Mouse (Mus musculus) large intestine, adult 2 months (tissue): ENCODE measurements at regions not wholly inside any gene's neighbourhood (a gene's known extent, or its start where the extent isn't known, plus 50 kb on each side); places are given as distances from the start of the nearest gene placed in this dataset.

Experiments used
- DNase-seq: peaks from one replicate; pipeline ENCODE4 v3.0.0-alpha.2; 2012; ENCODE audit warnings: low read depth, low spot score
- WGBS: fragments of 180-500 bp; shearing (Covaris S2); methylation state at CpG from one replicate; pipeline ENCODE4 v1.1.7; 2018; 5-methylcytosine and 5-hydroxymethylcytosine counted together

- 69% methylated on average over 6 of the region's 6 CpGs for WGBS
- DNase-seq, result no peak
These were observed 215.4 kb upstream of the Spred2 start for GRCm38 (mm10) chr11:19708821-19709220.

- no peak for DNase-seq
- 69% methylated on average over 8 of the region's 8 CpGs for WGBS
These were observed 214.8 kb upstream of the Spred2 start for GRCm38 (mm10) chr11:19709337-19709736.

DNA sequence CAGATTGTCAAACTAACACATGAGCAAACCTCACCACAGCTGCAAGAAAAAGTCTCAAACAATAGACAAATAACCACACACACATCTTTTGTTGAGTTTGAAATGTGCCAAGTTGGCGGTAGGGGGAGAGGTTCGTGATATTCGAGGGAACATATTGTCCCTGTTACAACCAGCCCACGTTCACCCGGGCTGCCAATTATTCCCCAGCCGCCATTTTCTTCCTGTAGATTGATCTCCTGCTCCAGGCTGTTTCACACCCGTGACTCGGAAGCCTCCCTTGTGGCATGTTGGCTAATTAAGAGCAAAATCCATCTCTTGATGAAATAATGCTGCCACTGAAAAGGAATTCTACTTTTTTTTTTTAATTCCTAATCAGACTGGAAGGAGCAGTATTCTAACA is 211.1 kb upstream of the Spred2 start:
- no peak for DNase-seq
- 88% methylated on average over 8 of the region's 8 CpGs for WGBS

- WGBS, result 84% methylated on average over 20 of the region's 20 CpGs
- no peak for DNase-seq
These were observed 210.6 kb upstream of the Spred2 start for GRCm38 (mm10) chr11:19713597-19713996.

DNA sequence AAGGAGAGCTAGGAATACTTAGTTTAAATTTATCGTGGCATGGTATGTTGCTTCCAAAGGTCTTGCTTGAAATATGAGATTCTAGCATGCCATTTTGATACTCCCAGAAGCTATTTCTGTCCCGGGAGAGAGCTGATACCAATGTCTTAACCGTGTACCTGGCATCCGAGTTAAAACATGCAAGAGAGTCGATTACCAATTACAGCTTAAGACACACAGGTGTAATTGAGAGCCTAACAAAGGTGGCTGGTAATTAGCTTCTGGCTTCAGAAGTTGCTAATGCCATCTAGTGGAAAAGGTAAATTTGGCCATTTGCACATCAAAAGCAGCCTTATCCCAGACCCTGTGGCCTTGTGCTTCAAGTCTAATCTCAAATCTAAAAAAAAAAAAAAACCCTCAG is 210.0 kb upstream of the Spred2 start:
- DNase-seq, result no peak
- WGBS, result 29% methylated on average over 5 of the region's 5 CpGs

- 23% methylated on average over 8 of the region's 8 CpGs for WGBS
- no peak for DNase-seq
These were observed 209.1 kb upstream of the Spred2 start for GRCm38 (mm10) chr11:19714888-19715595.

DNA sequence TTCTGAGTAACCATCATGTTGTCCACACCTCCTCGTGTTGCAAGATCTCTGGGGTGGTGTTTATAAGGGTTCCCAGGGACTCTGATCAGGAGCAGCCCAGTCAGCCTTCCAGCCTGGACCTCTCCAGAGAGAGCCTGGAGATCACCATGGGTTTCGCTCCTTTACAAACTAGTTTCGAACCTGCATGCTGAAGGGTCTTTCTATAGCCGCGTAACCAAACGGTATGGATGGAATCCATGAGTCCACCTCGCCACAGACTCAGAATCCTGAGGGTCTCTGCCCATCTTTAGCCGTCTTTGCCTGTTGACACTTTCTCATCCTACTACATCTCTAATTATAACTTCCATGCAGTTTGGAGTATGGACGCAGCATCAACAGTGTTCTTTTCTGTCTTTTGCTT is 206.0 kb upstream of the Spred2 start:
- DNase-seq, result no peak
- 89% methylated on average over 9 of the region's 9 CpGs for WGBS

- 89% methylated on average over 8 of the region's 8 CpGs for WGBS
- DNase-seq, result no peak
These were observed 195.1 kb upstream of the Spred2 start for GRCm38 (mm10) chr11:19729031-19729430.

DNA sequence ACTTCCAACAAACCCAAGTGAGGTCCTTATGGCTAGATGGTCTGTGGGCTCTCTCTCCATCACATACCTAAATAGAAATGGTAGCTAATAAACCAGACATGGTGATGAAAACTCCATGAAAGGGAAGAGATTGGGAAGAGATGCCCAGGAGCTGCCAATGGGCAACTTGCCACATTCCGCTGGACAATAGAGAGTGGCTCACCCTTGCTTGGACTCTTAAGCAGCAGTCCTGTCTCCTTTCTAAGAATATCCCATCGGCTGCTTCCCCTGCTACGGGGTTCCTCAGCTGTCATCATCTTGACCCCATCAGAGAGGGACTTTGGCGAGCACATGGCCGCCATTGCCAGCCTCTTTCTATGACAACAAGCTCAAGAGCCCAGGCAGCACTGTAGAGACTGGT is 193.4 kb upstream of the Spred2 start:
- no peak for DNase-seq
- 91% methylated on average over 5 of the region's 5 CpGs for WGBS

- WGBS, result 77% methylated on average over 7 of the region's 7 CpGs
- no peak for DNase-seq
These were observed 188.1 kb upstream of the Spred2 start for GRCm38 (mm10) chr11:19736076-19736475.

GRCm38 (mm10) chr11:19736926-19737325 is 187.2 kb upstream of the Spred2 start:
- no peak for DNase-seq
- WGBS, result 22% methylated on average over 7 of the region's 7 CpGs

GRCm38 (mm10) chr11:19737331-19737730 is 186.8 kb upstream of the Spred2 start:
- no peak for DNase-seq
- 12% methylated on average over 5 of the region's 5 CpGs for WGBS

DNA sequence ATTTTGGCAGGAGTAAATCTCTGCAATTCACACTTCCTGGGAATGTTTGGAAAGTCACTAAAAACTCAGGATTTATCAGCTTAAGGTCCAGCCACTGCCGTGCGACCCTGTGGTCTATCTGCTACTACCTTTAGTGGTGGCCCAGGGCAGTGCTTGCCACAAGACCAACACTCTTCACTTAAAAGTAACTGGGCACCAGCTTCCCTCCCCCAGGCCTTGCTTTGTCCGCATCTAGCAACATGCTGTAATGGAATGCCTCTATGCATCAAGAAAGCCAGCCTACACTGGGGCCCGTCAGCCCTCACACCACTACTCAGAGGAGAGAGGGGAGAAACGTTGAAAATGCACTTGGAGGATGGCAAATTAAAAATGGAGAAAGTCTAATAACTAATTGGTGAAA is 186.4 kb upstream of the Spred2 start:
- DNase-seq, result no peak
- WGBS, result 50% methylated on average over 5 of the region's 5 CpGs

- WGBS, result 66% methylated on average over 9 of the region's 9 CpGs
- no peak for DNase-seq
These were observed 184.5 kb upstream of the Spred2 start for GRCm38 (mm10) chr11:19739527-19740151.

DNA sequence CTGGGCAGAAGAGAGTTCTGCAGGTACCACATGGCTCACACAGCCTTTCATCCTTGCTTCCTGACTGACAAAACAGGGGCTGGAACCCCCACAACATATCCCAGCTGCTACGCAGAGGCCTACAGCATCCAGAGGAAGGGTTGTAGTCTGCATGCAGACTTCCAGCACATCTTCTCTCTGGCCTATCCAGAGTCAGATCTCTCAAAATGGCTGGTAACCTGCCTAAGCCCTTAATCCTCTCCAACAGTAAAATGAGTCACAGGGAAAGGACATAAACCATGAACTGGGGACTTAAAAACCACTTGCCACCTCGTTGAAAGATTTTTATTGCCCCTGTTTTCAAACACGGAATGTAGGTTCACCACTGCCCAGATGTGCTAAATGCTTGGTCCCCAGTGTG is 183.6 kb upstream of the Spred2 start:
- 43% methylated on average over 3 of the region's 3 CpGs for WGBS
- no peak for DNase-seq

DNA sequence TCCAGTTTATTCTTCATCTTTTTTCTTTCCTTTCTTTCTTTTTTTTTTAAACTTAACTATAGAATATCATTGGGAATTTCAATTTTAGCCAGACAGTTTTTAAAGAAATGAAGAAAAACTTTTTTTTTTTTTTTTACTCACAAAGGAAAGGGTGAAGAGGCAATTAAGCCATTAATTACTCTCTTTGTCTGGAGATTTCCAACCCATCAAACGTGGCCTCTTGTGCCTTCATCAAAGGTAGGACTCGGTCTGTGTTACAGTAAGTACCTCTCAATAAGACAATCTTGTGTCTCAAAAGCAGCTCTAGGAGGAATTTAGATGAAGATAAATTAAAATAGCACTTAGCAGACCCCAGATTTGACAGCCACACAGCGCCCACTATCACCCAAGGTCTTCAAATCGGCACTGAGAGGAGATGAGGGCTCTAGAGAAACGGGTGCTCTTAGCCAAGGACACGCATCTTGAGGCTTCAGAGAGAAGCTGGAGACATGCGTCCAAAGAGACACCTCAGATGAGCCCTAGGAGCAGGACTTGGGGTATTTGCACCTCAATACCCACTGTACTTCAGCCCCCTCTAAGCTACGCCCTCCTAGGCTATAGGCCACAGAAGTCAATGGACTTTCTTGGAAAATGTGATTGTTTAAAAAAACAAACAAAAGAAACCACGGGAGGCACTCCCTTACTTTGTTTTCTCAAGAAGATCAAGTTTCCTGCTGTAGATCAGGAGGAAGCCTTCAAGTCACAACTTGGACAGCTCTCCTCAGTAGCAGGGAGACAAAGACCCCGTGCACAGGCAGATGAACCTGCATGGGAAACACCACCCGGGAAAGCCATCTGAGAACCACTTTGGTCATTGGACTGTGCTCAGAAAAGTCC is 176.8 kb upstream of the Spred2 start:
- DNase-seq, result no peak
- WGBS, result 59% methylated on average over 11 of the region's 11 CpGs

GRCm38 (mm10) chr11:19747973-19748559 is 176.1 kb upstream of the Spred2 start:
- DNase-seq, result no peak
- 54% methylated on average over 14 of the region's 14 CpGs for WGBS

DNA sequence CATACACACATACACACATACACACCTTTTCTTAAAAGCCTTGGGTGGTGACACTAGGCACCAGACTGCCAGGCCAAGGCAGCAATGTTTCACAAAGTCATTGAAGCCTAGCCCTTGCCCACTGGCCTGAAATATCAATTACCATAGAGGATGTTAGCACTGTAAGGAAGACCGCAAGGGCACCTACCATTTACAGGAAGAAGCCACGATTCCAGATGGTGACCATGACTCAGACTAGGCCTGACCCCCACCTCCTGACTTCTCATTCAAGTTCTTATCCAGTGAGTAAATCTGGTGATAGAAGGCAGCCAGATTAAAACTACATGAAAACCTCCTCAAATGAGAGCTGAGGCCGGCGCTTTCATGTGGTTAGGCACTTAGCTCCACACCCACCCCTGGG is 165.3 kb upstream of the Spred2 start:
- WGBS, result 79% methylated on average over 4 of the region's 4 CpGs
- no peak for DNase-seq

DNA sequence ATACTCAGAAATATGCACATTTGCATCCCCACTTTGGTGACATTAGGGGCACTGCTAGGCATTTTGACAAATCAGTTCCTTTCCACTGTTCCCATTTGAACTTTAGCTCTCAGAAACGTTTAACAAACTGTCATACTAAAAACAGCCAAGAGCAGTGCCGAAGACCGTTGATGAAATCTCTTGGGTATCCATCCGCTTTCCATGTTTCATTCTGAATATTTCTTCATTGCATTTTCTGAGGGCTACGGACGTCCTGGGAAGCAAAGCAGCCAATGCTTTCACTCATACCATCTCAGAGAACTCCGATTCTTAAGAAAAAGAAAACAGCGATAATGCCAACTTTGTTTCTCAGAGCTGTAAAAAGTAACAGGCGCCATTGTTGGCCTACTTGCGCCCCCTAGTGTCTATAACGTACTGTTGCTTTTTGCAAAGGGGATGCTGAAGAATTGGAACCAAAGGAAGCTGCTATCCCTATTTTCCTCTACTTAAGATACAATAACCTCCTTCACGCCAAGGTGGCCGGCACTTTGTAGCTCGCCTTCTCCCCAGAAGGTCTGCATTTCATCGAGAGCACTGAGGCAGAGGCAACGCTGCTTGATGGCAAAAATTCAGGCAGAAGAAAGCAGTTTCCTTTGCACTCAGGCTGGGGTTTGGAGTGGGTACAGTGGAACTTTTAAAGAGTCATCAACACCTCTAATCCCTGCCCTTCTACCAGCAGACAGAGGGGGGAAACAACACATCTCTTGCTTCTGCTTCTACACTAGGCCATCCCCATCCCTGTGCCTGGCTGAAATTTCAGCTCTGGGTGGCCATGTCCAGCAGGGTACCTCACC is 163.1 kb upstream of the Spred2 start:
- DNase-seq, result peak; percentile 35
- 15% methylated on average over 16 of the region's 16 CpGs for WGBS

GRCm38 (mm10) chr11:19761694-19761976 is 162.5 kb upstream of the Spred2 start:
- DNase-seq, result no peak
- 40% methylated on average over 4 of the region's 4 CpGs for WGBS
